Comparison of ENCODE assay signal across 16 mouse cellular contexts in the genomic region with DNA sequence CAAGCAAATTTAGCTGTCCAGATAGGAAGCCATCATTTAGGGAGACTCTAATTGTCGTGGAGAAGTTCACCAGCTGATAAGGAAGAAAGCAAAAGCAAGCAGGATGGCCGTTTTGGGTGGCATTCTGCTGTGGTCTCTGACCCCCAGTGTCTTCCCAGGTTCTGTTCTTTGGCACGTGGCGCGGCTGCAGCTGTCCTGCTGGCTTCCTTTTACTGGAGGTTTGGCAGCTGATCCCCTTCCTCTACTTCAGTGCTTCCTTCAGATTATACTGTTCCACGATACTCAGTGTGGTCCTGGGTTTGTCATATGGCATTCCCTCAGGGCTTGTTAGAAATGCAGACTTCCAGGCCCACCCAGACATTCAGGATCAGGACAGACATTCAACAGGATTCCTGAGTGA.
DNase-seq lines count a peak whose midpoint lies in the region; ATAC-seq lines count a peak whose summit lies in the region.
"Had no signal": no experiment of that assay in that cellular context is flagged by ENCODE, and none has a peak within 500 bp of the region (broad histone marks: within the 10 kb centered on the region; RNA-seq: fewer than 3 reads in every experiment).

No protein-coding gene starts in this region.

- intact Hi-C loops in heart, postnatal 14 days (cut with DNase I), result no loop called here
- intact Hi-C loops in heart, postnatal 25 days (cut with DNase I), result no loop called here
- intact Hi-C loops in left cerebral cortex, postnatal 4 days (cut with DNase I), result no loop called here

- peak; percentile 52 to 70 for DNase-seq in cerebellum, postnatal 10 days
- DNase-seq in cerebellum, adult 11-12 months, result no peak
- DNase-seq in heart, postnatal 14 days, result peak; percentile 26 to 47
- no peak for DNase-seq in heart, postnatal 25 days (ENCODE audit: low spot score)
- DNase-seq in left cerebral cortex, postnatal 4 days, result peak; percentile 66
- no peak for DNase-seq in left cerebral cortex, adult 8-10 months (ENCODE audit: low spot score in 2 of 2)
- peak; percentile 32 for DNase-seq in gastrocnemius, postnatal 10 days
- DNase-seq: adrenal gland, postnatal 14 days; cerebellum, adult 8-10 months; kidney, adult 8-10 months; liver; thymus, adult 18-20 months; thymus, postnatal 36 days had no signal

- no peak for ATAC-seq in megakaryocyte, adult 5-6 weeks (ENCODE audit: poor library complexity, severe bottlenecking)
- ATAC-seq: forebrain, embryonic 16.5 days; intestine, embryonic 15.5 days had no signal

Comparison
In these comparisons a context has a peak if more than half of its experiments do, and no peak if none do; other contexts are left out.
1. DNase-seq: peak in cerebellum, postnatal 10 days (2 of 2), heart, postnatal 14 days (2 of 2), left cerebral cortex, postnatal 4 days (single experiment) and gastrocnemius, postnatal 10 days (single experiment); none in cerebellum, adult 11-12 months (single experiment), heart, postnatal 25 days (single experiment) and left cerebral cortex, adult 8-10 months (0 of 2).